Mouse (Mus musculus) lung, adult 2 months (tissue): ENCODE measurements around the gene Stxbp1.

ENCODE experiments used
- CTCF ChIP-seq: fragments of 200-500 bp; IDR thresholded peaks from 2 replicates; pipeline ENCODE4 v1.5.1; 2011; ENCODE audit warnings: mild to moderate bottlenecking, low read length, control low read depth; ENCODE audit not compliant: insufficient read depth
- POLR2A ChIP-seq: fragments of 200-500 bp; IDR thresholded peaks from 2 replicates; pipeline ENCODE4 v1.6.1; 2011; ENCODE audit warnings: low read depth, mild to moderate bottlenecking, control low read depth, low read length, borderline replicate concordance; ENCODE audit errors: extremely low read depth

- TF ChIP-seq CTCF (no peak), POLR2A (peak; percentile 30; the same call in 1 of the 2 replicates)
Measured at GRCm38 (mm10) chr2:32846101-32846804, 792 bp downstream of the Stxbp1 start.
